Mouse (Mus musculus) liver, embryonic 14.5 days (tissue): ENCODE results near the gene Vars. TPM values are rescaled to one million over a fixed set of nuclear protein-coding genes. Genes with fewer than 3 reads are reported as not detected.
"Not testable (repeated sequence)": the region's sequence is repeated elsewhere in the genome, so short reads cannot be mapped to it uniquely, and the experiment has no call there.

Experiments
- ATAC-seq: fragments of 200-750 bp; cut with Nextera tagmentation; 2 replicates; pipeline ENCODE4 v1.8.0; 2017; ENCODE audit warnings: moderate number of reproducible peaks, mild to moderate bottlenecking, moderate library complexity; ENCODE audit not compliant: insufficient read depth
- DNase-seq, 3 experiments: peaks; one replicate each; pipeline ENCODE4 v3.0.0-alpha.2; 2012 to 2013; ENCODE audit warnings: low read depth in 3 of 3, low spot score in 3 of 3
- H3K27ac ChIP-seq: fragments of 300-500 bp; sonication (generic); 2 replicates; pipeline ENCODE4 v1.5.1; 2014; ENCODE audit warnings: moderate library complexity, mild to moderate bottlenecking, control low read depth, inconsistent platforms
- H3K27me3 ChIP-seq: fragments of 300-500 bp; sonication (generic); 2 replicates; pipeline ENCODE4 v1.6.1; 2014; ENCODE audit warnings: mild to moderate bottlenecking, low read length, moderate library complexity; ENCODE audit not compliant: control insufficient read depth, insufficient read depth
- H3K36me3 ChIP-seq: fragments of 300-500 bp; sonication (generic); replicated peaks from 2 replicates; pipeline ENCODE4 v1.6.1; 2014; ENCODE audit warnings: low read depth; ENCODE audit not compliant: control insufficient read depth, insufficient read depth
- H3K4me1 ChIP-seq, 2 experiments: fragments of 200-500 bp in 1 of 2; fragments of 300-500 bp in 1 of 2; sonication (generic) in 1 of 2; replicated peaks; 2 replicates each; pipeline ENCODE4 v1.6.1; 2012 to 2014; ENCODE audit warnings: antibody characterized with exemption in 1 of 2, inconsistent platforms in 1 of 2, low read length in 1 of 2; ENCODE audit not compliant: control insufficient read depth in 2 of 2, insufficient read depth in 2 of 2
- H3K4me2 ChIP-seq: fragments of 300-500 bp; sonication (generic); 2 replicates; pipeline ENCODE4 v1.6.1; 2014; ENCODE audit warnings: low read depth, mild to moderate bottlenecking, control low read depth, moderate library complexity
- H3K4me3 ChIP-seq, 2 experiments: fragments of 200-500 bp in 1 of 2; fragments of 300-500 bp in 1 of 2; sonication (generic) in 1 of 2; 2 replicates each; pipeline ENCODE4 v1.5.1; 2012 to 2014; ENCODE audit warnings: low read depth in 2 of 2, low read length in 2 of 2, mild to moderate bottlenecking in 2 of 2, control low read depth in 1 of 2, inconsistent platforms in 1 of 2, moderate library complexity in 1 of 2; ENCODE audit not compliant: insufficient read depth in 1 of 2
- H3K9ac ChIP-seq: fragments of 300-500 bp; sonication (generic); replicated peaks from 2 replicates; pipeline ENCODE4 v1.6.1; 2014; ENCODE audit warnings: mild to moderate bottlenecking, control low read depth, moderate library complexity
- H3K9me3 ChIP-seq: fragments of 300-500 bp; sonication (generic); 2 replicates; pipeline ENCODE4 v1.6.1; 2016; ENCODE audit warnings: low read length, mixed read lengths; ENCODE audit not compliant: control insufficient read depth
- CTCF ChIP-seq: IDR thresholded peaks from 2 replicates; pipeline ENCODE4 v1.5.1; 2016; ENCODE audit warnings: antibody characterized with exemption, low read depth, control low read depth
- EP300 ChIP-seq: IDR thresholded peaks from 2 replicates; pipeline ENCODE4 v1.6.1; 2016; ENCODE audit warnings: antibody characterized with exemption, low read depth
- WGBS: fragments of 180-500 bp; shearing (Covaris S2); extraction: QIAGEN DNeasy Blood & Tissue Kit; methylation state at CpG from one replicate; pipeline ENCODE4 v1.1.7; 2014; ENCODE audit not compliant: insufficient replicate concordance; 5-methylcytosine and 5-hydroxymethylcytosine counted together
- polyA plus RNA-seq, 2 experiments: library from polyadenylated mRNA; depleted of rRNA in 1 of 2; stranded (reverse) in 1 of 2; unstranded in 1 of 2; fragments of >200 nt; fragmentation: Nextera tagmentation in 1 of 2; extraction: Ambion mirVana in 1 of 2; gene quantifications; 2 replicates each; pipeline versions ENCODE4 v1.2.1 to v1.2.3; 2012 to 2014

The Vars gene
- polyA plus RNA-seq, 2 experiments: 61.7 to 67.6 TPM

GRCm38 (mm10) chr17:35005158-35005557, 4.4 kb downstream of the Vars start:
- Histone ChIP-seq H3K4me3 (no peak overlapping the region), H3K4me2 (no peak overlapping the region), H3K9me3 (no peaks in the 10 kb centered on the region), H3K36me3 (peaks cover 53% of the 10 kb centered on the region), H3K4me1 (peaks cover 14 to 21% of the 10 kb centered on the region in 2 experiments), H3K27me3 (no peaks in the 10 kb centered on the region), H3K9ac (no peak overlapping the region), H3K27ac (no peak overlapping the region)
- DNase-seq (no peak), ATAC-seq (no peak)
- WGBS: 84% methylated on average over 10 of the region's 10 CpGs
- TF ChIP-seq EP300: no peak
- no peak for TF ChIP-seq CTCF

GRCm38 (mm10) chr17:35005902-35006301, 5.1 kb downstream of the Vars start:
- H3K36me3 ChIP-seq: peaks cover 61% of the 10 kb centered on the region
- not testable (repeated sequence) for DNase-seq
- WGBS: 92% methylated on average over 4 of the region's 5 CpGs

GRCm38 (mm10) chr17:35007387-35007991, 6.7 kb downstream of the Vars start:
- DNase-seq (no peak), ATAC-seq (no peak)
- H3K9me3 ChIP-seq: no peaks in the 10 kb centered on the region
- 83% methylated on average over 7 of the region's 7 CpGs for whole genome bisulfite sequencing
- no peak overlapping the region for H3K4me2 ChIP-seq
- no peaks in the 10 kb centered on the region for H3K27me3 ChIP-seq
- H3K4me1 ChIP-seq: peaks cover 14 to 17% of the 10 kb centered on the region in 2 experiments
- no peak overlapping the region for H3K27ac ChIP-seq
- H3K9ac ChIP-seq: no peak overlapping the region
- H3K36me3 ChIP-seq: peaks cover 76% of the 10 kb centered on the region
- TF ChIP-seq CTCF (peak; percentile 14; the same call in 1 of the 2 replicates), EP300 (no peak)
- H3K4me3 ChIP-seq: no peak overlapping the region

More at GRCm38 (mm10) chr17:35005902-35006301, 5.1 kb downstream of the Vars start:
- not testable (repeated sequence) for H3K9ac ChIP-seq, H3K4me3 ChIP-seq, H3K4me2 ChIP-seq, ATAC-seq, H3K9me3 ChIP-seq, H3K27me3 ChIP-seq, H3K27ac ChIP-seq
- H3K4me1 ChIP-seq: peaks cover 14 to 21% of the 10 kb centered on the region in 2 experiments

GRCm38 (mm10) chr17:35009586-35009985, 8.8 kb downstream of the Vars start:
- no peak overlapping the region for H3K27ac ChIP-seq
- WGBS: 82% methylated on average over 7 of the region's 7 CpGs
- no peak for TF ChIP-seq CTCF

GRCm38 (mm10) chr17:35011440-35011839, 10.7 kb downstream of the Vars start:
- 76% methylated on average over 8 of the region's 8 CpGs for WGBS
- H3K9me3 ChIP-seq: no peaks in the 10 kb centered on the region
- no peak overlapping the region for H3K4me2 ChIP-seq
- no peak overlapping the region for H3K9ac ChIP-seq
- H3K4me1 ChIP-seq: no peaks in the 10 kb centered on the region
- no peak for ATAC-seq
- no peak for TF ChIP-seq CTCF
- TF ChIP-seq EP300: no peak
- H3K27ac ChIP-seq: no peak overlapping the region
- H3K36me3 ChIP-seq: peaks cover 88% of the 10 kb centered on the region
- H3K4me3 ChIP-seq: no peak overlapping the region
- no peaks in the 10 kb centered on the region for H3K27me3 ChIP-seq
- no peak for DNase-seq

More at GRCm38 (mm10) chr17:35009586-35009985, 8.8 kb downstream of the Vars start:
- no peak for ATAC-seq
- Histone ChIP-seq H3K4me1 (no peaks in the 10 kb centered on the region), H3K4me3 (no peak overlapping the region), H3K9ac (no peak overlapping the region), H3K36me3 (peaks cover 89% of the 10 kb centered on the region), H3K9me3 (no peaks in the 10 kb centered on the region), H3K27me3 (no peaks in the 10 kb centered on the region), H3K4me2 (no peak overlapping the region)
- DNase-seq: no peak
